Mouse (Mus musculus) cerebellum, postnatal 36 days (tissue): ENCODE measurements around the gene Slc25a27.

Experiments used
- DNase-seq, 2 experiments: peaks; one replicate each; pipeline ENCODE4 v3.0.0; 2021 to 2022; ENCODE audit warnings: mixed read lengths in 2 of 2

Gene Slc25a27

DNA sequence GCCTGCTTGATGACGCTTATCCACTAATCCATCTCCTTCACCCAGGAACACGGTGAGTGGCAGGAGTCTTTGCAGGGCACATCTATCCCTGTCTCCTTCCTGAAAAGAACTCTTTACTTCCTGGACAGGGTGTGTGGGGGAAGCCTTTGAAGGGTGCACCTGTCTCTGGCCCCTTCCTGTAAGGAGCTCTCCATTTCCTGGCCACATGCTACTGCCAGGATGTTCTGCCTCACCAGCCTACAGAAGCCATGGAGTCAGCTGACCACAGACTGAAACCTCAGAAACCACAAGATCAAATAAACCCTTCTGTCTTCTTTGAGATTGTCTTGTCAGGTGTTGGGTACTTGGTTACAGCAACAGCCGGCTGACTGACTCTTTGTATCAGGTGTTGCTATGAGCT lies 21.9 kb downstream of the Slc25a27 start:
- no peak for DNase-seq

DNA sequence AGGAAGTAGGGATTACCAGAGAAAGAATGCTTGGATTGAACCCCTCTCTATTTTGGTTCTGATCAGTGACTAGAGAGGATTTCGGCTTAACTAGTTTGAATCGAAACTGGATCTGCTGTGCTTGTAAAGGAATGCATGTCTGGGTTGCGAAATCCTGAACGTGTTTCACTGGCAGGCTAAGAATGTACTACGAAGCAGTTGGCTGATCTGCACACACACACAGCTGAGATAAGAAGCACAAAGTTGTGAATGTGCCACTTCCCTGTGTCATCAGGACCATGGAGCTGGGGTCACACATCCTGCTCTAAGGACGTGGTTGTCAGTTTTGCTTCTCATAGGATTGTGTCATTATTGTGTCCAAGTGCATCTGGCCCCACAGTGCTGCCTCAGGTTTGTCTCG lies 22.6 kb downstream of the Slc25a27 start:
- DNase-seq: no peak

- no peak for DNase-seq
Observed at GRCm38 (mm10) chr17:43643191-43643590, 23.8 kb downstream of the Slc25a27 start.

GRCm38 (mm10) chr17:43640825-43641224 lies 26.2 kb downstream of the Slc25a27 start:
- no peak for DNase-seq

- no peak for DNase-seq
Observed at GRCm38 (mm10) chr17:43637146-43637545, 29.9 kb downstream of the Slc25a27 start.

GRCm38 (mm10) chr17:43630427-43630760 lies 36.6 kb downstream of the Slc25a27 start:
- DNase-seq: no peak

- peak in 1 of 2 experiments; percentile 11 for DNase-seq
Observed at GRCm38 (mm10) chr17:43629496-43630426, 37.3 kb downstream of the Slc25a27 start, which contains the start of gene Tdrd6. Gene Tdrd6 (minus strand): TSS chr17:43630299.

GRCm38 (mm10) chr17:43629026-43629495 lies 38.0 kb downstream of the Slc25a27 start:
- no peak for DNase-seq

DNA sequence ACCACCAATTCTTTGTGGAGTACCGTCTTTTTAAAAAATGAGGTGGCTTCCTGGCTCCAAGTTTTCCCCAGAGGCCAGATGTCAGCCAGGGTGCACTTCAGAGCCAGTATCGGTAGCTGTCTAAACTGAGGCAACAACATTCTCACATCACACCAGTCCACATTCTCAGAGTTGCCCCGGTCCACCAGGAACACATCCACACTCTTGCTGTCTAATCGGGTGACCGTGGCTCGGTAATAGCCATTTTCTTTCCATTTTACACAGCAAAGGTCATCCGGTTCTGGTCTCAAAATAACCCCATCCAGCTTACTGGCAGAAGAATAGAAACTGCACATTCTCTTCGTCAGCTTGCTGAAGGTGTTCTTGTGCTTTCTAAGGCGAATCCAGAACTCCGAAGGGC lies 38.8 kb downstream of the Slc25a27 start:
- DNase-seq: no peak

GRCm38 (mm10) chr17:43622076-43622475 lies 44.9 kb downstream of the Slc25a27 start:
- no peak for DNase-seq

GRCm38 (mm10) chr17:43619156-43619555 lies 47.9 kb downstream of the Slc25a27 start:
- DNase-seq: no peak

DNA sequence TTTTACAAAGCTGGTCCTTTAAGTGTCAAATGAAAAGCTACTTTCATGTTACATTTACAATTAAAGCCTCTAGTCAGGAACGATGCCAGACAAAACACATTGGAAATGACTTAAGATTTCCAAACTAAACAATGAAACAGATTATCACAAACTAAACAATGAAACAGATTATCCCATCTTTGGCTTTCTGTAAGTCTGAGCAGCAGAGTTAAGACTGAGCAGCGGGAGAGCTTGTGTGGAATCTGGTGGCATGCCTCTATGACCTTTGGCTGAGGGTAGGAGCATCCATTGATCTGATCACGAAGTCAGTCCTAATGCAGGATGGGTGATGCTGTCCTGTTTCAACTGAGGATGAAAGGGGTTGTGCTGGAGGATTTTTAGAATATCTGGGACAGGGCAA lies 54.8 kb downstream of the Slc25a27 start:
- no peak for DNase-seq

DNA sequence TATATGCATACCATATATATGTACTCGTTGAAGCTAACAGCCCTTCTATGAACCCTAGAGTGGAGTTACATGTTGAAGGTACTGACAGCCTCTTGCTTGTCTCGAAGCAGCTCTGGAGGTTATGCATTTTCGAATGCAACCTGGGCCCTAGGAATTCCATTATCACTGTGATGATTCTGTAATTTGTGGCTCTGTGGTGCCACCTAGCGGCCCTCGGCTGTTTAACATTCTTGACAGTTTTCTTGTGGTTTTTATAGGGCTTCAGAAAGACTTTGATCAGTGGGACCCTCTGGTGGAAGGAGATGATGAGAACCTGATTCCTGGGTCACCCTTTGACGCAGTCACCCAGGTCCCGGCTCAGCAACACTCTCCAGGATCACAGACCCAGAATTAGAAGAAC lies 55.4 kb downstream of the Slc25a27 start:
- DNase-seq: peak; percentile 50 to 52

DNA sequence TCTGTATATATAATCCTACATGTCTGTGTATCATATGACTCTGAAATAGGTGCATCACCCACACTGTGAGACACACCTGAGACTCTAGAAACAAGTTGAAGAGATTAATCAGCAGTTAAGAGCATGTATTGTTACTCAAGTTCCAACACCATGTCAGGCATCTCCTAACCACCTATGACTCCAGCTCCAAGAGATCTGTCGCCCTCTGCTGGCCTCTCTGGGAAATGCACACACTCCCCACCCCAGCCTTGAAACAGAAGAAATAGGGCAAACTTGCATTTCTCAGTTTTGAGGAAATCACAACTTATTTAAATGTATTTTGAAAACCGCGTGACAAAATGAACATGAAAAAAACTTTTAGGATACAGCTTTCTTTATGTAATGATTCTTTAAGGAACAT lies 60.3 kb downstream of the Slc25a27 start:
- peak; percentile 36 to 55 for DNase-seq

DNA sequence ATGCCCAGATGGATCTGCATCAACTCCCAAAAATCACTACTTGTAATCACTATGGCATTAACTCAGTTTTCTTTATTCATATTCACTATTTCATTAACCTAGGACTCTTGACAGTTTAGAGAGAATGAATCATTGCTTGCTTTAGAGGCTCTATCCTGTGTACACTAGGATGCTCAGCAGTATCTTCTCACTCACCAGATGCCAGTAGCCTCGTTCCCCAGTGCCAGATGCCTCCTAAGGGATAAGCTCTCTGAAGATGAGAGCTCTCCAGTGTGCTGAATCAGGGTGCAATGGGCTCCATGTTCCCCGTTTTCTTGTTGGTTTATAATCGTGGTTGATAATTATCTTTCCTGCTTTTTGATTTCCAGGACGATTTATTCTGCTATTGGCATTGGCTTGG lies 68.3 kb downstream of the Slc25a27 start:
- no peak for DNase-seq

DNA sequence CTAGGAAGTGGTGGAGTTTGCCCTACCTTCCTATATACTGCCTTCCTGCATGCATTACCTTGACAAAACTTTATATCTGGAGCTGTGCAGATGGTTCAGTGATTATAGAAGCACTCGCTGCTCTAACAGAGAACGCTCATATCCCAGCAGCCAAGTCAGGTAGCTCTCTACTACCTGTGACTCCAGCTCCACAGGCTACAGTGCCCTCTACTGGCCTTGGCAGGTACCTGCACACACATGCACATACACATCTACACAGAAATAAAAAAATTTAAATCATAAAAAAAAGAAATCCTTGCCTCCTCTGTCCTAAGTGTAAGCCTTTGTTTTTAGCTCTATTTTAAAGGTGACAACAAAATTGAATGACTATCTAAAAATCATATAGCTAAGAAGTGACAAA lies 69.3 kb downstream of the Slc25a27 start:
- no peak for DNase-seq

DNA sequence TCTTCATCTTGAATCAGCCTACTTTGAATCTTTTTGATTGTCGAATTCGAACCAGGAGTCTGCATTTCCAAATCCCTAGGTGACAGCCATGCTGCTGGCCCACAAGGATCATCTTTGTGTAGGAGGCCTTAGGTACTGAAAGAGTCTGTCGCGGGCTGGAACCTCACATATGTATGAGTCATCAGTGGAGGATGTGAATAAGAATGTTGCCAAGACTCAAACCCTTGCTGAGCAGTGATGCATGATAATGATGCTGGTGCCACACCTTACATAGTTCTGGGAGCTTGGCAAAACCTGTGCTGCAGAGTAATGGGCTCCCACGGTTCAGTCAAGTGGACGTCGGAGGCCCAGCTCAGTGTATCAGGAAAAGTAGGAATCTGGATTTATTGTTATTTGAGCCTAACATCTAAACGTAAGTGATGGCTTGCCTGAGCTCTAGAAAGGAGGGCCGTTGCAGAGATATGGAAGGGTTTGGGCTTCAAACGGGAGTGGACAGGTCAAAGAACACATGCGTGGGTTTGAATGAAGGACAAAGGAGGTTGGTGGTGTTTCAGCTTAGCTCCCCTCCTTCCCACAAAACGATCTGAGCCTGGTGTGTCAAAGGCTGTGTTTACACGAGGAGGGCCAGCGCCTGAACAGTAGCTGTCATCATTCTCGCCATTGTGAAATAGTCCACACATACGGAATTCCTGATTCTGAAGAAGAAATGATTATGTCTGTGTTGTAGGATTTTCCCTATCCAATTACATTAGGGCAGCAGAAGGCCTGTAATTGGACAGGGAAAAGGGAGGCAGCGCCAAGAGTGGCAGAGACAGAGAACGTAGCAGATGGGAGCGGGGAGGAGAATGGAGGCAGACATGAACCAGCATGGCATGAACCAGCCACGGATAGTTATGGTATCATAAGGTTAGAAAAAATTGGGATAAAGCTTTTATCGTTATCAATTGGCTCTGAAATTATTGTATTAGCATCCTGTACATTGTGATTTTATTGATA lies 74.4 kb downstream of the Slc25a27 start:
- no peak for DNase-seq
